Mouse (Mus musculus) ovary, postnatal 10 days (tissue): Measurements from ENCODE around the gene Asb11.

Source experiments
- DNase-seq: peaks from one replicate; pipeline ENCODE4 v3.0.0; 2022; ENCODE audit warnings: low spot score

Asb11 gene

DNA sequence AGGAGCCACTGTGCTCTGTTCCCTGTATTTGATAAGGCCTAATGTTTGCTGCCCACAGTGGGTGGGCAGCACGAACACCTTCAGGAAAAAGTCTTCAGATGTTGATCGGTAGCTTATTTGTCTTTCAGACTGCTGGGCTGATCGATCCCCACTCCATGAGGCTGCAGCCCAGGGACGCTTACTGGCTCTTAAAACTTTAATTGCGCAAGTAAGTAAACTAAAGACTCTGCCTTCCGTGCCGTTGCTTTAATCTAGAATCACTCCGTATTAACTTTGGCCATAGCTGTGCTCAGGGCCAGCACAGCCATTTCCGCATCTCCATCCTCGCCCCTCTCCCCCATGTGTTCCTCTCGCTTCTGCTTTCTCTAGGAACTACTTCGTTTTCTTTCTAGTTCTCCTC, 8.8 kb downstream of the Asb11 start:
- no peak for DNase-seq

DNA sequence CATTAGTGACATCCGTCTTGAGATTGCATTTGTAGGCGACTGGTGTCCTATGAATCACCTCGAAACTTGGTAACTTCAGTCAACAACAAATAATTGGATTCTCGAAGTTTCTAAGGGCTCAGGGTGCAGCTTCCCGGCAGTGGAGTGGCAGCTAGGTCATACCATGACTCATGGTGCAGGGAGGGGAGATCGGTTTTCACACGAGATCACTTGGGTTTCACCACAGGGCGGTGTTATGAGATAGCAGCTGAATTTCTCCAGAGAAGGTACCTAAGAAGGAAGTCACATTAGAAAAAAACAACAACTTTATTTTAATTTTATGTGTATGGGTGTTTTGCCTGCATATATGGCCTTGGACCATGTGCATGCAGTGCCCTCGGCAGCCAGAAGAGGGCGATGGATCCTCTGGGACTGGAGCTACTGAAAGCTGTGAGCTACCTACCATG, 9.3 kb downstream of the Asb11 start:
- no peak for DNase-seq

DNA sequence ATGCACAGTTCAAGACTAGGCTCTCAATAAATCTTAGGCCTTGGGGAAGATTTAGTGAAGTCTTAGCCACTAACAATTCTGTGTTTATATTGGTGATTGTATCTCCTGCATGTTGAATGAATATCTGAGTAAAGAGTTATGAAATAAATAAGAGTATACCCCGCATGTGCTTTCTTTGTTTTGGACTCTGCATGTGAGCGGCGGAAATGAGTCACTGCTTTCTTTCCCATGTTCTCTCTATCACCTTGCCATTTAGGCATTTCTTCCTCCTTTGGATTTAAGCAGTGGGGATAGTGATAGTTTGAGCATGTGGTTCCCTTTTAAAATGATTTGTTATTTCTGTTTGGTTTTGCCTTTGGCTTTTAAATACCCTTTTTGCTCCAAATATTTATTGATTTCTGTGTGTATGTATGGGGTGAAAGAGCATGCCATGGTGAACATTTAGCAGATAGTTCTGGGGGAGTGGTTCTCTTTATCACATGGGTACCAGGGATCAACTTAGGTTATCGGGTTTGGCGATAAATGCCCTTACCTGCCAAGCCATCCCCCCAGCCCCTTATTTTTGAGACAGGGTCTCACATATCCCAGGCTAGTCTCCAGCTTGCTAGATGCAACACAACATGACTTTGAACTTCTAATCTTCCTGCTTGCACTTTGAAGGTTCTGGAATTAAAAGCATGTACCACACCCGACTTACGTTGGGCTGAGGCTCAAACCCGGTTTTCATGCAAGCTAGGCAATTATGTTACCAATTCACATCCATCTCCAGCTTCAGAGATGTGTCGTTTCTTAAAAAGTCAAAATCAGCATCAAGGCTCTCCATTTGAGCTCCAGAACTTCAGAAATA, 10.3 kb downstream of the Asb11 start:
- no peak for DNase-seq

DNA sequence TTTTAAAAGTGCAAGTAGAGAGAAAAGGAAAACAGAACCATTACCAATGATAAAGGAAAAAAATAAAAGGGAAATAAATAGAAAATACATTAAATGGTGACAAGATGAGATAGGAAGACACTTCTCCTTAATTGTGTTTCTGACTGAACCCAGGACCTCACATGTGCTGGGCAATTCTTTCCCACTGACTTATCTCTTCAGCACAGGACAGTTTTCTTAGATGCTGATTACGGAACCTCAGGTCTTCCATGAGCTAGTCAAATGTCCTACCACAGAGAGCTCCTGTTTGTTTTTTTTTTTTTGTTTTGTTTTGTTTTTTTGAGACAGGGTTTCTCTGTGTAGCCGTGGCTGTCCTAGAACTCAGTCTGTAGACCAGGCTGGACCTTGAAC, 10.9 kb downstream of the Asb11 start:
- DNase-seq = no peak

DNA sequence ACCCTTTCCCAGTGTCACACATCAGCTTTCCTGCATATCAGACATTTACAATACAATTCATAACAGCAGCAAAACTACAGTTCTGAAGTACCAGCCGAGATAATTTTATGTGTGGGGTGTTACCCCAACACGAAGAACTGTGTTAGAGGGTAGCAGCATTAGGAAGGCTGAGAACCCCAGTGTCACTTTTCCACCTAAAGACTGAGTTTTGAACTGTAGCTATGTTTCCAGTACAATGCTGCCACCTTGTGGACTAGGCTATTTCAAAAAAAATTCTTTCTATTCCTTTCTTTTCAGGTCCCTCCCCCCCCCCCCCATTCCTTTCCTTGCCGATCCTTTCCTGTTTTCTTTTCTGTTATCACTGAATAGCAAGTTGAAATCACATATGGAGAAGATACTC, 12.4 kb downstream of the Asb11 start:
- no peak for DNase-seq

DNA sequence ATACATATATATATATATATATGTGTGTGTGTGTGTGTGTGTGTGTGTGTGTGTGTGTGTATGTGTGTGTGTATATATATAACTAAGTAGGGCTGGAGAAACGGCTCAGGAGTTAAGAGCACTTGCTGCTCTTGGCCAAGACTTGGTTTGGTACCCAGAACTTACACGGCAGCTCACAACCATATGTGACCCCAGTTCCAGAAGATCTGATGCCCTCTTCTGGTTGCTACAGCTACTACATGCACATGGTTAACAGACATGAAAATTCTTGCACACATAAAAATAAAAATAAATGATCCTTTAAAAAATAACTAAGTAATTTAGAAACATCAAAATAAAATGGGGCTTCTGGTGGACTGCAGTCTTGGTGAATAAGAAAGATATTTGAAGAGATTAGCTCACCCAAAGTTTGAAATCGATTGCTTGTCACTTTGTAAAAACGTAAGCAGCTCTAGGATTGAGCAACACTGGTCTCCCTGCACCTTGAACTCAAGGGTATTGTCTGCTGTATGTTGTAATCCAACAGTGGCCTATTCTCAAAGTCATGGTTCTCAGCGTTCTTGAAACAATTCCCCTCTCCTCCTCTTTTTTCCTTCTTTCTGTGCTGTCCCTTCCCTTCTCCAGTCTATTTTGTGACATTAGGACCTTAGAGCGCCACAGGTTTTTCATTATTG, 22.5 kb downstream of the Asb11 start:
- no peak for DNase-seq

DNA sequence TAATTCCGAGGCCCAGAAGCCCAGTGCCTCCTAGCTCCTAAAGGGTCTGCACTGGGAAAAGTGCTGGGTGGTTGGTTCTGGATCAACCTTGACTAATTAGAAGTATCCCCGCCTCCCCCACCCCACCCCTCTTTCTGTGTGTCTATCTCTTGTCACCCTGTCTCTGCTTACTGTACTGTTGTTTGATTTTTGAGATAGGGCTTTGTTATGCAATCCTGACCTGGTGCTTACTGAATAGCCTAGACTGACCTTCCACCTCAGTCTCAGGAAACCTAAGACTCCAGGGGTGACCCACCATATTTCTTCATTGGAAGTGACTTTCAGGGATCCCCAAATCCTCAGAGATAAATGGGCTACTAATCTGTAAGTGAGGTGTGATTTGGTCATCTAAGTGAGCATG, 65.5 kb downstream of the Asb11 start:
- no peak for DNase-seq

DNA sequence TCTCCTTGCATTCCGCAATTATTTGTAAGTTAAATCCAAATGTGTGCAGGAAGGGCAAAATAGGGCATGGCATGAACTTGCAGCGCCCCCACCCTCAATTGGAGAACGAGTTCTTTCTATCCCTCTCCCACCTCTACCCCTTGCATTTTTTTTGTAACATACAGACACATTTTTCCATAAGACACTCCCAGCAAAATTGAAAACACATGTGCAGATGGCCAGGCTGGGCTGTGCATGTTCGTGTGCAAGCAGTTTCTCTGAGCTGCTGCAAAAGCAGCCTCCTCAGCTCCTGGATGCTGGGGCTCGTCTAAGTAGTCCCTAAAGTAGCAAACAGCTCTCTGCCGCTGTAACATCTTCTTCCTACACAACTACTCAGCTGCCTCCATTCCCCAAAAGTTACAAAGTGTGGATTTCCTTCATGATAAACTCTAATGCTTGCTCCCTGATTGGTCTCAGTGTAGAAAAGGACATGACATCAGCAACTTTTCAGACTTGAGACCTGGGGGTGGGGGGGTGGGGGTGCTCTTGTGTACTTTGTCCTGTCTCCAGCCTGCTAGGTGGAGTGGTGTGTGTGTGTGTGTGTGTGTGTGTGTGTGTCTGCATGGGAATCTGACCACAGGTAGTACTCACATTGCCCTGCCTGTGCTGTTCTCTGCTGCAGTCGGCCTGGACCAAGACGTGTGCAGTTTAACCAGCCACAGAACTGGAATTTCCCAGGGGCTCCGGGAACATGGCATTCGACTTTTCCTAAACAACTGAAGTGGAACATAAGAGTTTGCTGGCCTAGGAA, 69.1 kb downstream of the Asb11 start, which contains the start of gene Asb9:
TSS of gene Asb9 (plus strand) at position 619 of the 790 bp plus-strand sequence.
- DNase-seq = no peak

DNA sequence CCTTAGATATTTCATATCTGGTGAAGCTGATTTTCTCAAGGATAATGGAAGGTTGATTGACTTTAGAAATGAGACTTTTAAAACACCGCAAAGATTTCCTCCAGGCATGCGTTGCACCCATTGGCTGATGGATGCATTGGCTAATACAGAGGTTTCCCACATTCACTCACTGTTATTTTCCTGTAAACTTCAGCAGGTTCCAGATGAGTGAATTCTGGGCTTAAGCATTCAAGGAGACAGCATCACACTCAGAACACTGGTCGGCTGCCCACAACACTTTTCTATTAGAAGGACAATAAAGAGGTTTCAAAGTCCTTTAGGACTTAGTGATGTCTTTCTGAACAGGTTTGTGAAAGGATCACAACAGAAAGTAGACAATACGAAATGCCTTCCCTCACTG, 70.3 kb downstream of the Asb11 start:
- no peak for DNase-seq

DNA sequence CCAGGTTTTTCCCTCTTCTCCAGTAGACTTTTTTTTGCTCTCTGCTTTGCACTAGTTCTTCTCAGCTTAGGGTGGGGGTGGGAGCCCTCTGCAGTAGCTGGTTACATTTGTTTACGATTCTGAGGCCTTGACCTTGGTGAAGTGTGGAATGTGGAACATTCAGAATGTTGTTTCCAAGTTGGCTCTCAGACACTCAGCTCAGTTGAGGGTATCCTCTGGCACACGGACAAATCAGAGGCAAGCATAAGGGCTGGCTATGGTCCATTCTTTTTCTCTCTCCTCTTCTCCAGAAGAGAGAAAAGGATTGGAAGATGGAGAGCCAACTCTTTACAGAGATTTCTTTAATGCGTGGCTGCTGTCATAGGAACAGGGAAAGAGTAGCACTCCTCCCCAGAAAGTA, 71.9 kb downstream of the Asb11 start:
- no peak for DNase-seq
